Mouse (Mus musculus) bone marrow, adult 2 months (tissue): Measurements from ENCODE around the gene Gtf3a.

Experiments used
- CTCF ChIP-seq: fragments of 200-500 bp; IDR thresholded peaks from 2 replicates; pipeline ENCODE4 v1.5.1; 2011; ENCODE audit warnings: low read length, control low read depth; ENCODE audit not compliant: control insufficient read depth, insufficient read depth
- POLR2A ChIP-seq: fragments of 200-500 bp; IDR thresholded peaks from 2 replicates; pipeline ENCODE4 v1.6.1; 2011; ENCODE audit warnings: low read depth, mild to moderate bottlenecking, control low read depth, low read length, borderline replicate concordance; ENCODE audit not compliant: control insufficient read depth

DNA sequence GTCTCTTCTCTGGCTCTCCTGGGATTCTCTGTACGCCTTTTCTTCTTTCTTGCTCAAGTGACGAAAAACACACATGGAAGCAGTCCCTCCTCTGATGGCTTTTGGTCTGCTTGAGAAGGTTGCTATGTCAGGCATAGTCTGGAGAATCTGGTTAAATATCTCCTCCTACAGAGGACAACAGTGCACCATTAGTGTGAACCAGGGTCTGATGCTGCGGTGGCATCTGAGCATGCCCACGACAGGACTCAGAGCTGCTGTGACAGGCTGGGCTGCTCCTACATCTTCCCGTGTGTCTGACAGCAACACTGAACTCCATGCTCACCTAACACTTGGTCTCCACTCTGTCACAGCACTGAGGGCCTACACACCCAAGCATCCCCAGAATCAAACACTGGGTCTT is 7.2 kb downstream of the Gtf3a start:
- no peak for TF ChIP-seq POLR2A
- no peak for TF ChIP-seq CTCF
